ENCODE assay signal across 7 mouse cellular contexts in genomic region chr12:70495282-70495922, GRCm38 (mm10). TPM values are rescaled to one million over a fixed set of nuclear protein-coding genes. Genes with fewer than 3 reads are reported as not detected.
DNase-seq lines count a peak whose midpoint lies in the region; ATAC-seq and TF ChIP-seq lines count a peak whose summit lies in the region.

No protein-coding gene starts in this region.

- no peak overlapping the region for H3K4me2 ChIP-seq in forebrain, embryonic 13.5 days
- no peak overlapping the region for H3K4me2 ChIP-seq in limb, embryonic 15.5 days

- H3K27ac ChIP-seq in left cerebral cortex, adult 2 months = no peak overlapping the region
- H3K27ac ChIP-seq in forebrain, embryonic 13.5 days = no peak overlapping the region
- H3K27ac ChIP-seq in limb, embryonic 15.5 days = 0 out of 2 replicates have a peak overlapping the region, but pooled peaks have one; percentile 3

- no peaks in the 10 kb centered on the region for H3K4me1 ChIP-seq in forebrain, embryonic 13.5 days
- H3K4me1 ChIP-seq in limb, embryonic 15.5 days = peaks cover 14% of the 10 kb centered on the region

- 31% methylated on average over 4 of the region's 4 CpGs for WGBS in forebrain, embryonic 13.5 days
- WGBS in limb, embryonic 15.5 days = 50% methylated on average over 4 of the region's 4 CpGs

- peak; percentile 48; the same call in 1 of the 2 replicates for ATAC-seq in forebrain, embryonic 13.5 days
- no peak for ATAC-seq in limb, embryonic 15.5 days (ENCODE audit: insufficient number of reproducible peaks, low FRiP score, low TSS enrichment, low read depth)
- ATAC-seq in erythroblast, adult 5-6 weeks (replicated peaks; ENCODE audit: low FRiP score, poor library complexity, severe bottlenecking) = no peak

- no peak for DNase-seq in left cerebral cortex, adult 2 months (ENCODE audit: extremely low spot score in 1 of 2, low spot score in 2 of 2)
- DNase-seq in left cerebral cortex, adult 11 months (ENCODE audit: low spot score) = no peak
- peak; percentile 43 for DNase-seq in cerebellum, adult 8-10 months
- no peak for DNase-seq in ovary, adult 18-20 months (ENCODE audit: low spot score)

- no peak overlapping the region for H3K9ac ChIP-seq in forebrain, embryonic 13.5 days
- no peak overlapping the region for H3K9ac ChIP-seq in limb, embryonic 15.5 days

- intact Hi-C loops in left cerebral cortex, adult 2 months (cut with DNase I) = loop anchor here (1.0 to 5.0 kb wide), 3 partner anchors 202 to 416 kb away; partner anchors contain the start of gene Frmd6

- no peaks in the 10 kb centered on the region for H3K36me3 ChIP-seq in forebrain, embryonic 13.5 days (ENCODE audit: poor library complexity, severe bottlenecking)
- no peaks in the 10 kb centered on the region for H3K36me3 ChIP-seq in limb, embryonic 15.5 days

- H3K4me3 ChIP-seq in left cerebral cortex, adult 2 months = no peak overlapping the region
- no peak overlapping the region for H3K4me3 ChIP-seq in forebrain, embryonic 13.5 days
- no peak overlapping the region for H3K4me3 ChIP-seq in limb, embryonic 15.5 days

- H3K27me3 ChIP-seq in forebrain, embryonic 13.5 days = no peaks in the 10 kb centered on the region
- no peaks in the 10 kb centered on the region for H3K27me3 ChIP-seq in limb, embryonic 15.5 days

- peak; percentile 80 for TF ChIP-seq CTCF in left cerebral cortex, adult 2 months (IDR thresholded peaks at IDR 0.05)

- H3K9me3 ChIP-seq in forebrain, embryonic 13.5 days (replicated peaks) = no peaks in the 10 kb centered on the region
- H3K9me3 ChIP-seq in limb, embryonic 15.5 days = no peaks in the 10 kb centered on the region

RNA-seq across cellular contexts. Expression of gene Tmx1, which starts 42.5 kb away (rescaled TPM):
- total RNA-seq in left cerebral cortex, adult 2 months (2021) = 10 to 100 TPM; 29.0 to 31.5 TPM
- polyA plus RNA-seq in forebrain, embryonic 13.5 days (2015; fragmentation: Nextera tagmentation; extraction: Ambion mirVana) = 133 and 142 TPM in 2 replicates
- polyA plus RNA-seq in limb, embryonic 15.5 days (2015; fragmentation: Nextera tagmentation; extraction: Ambion mirVana) = 106 and 107 TPM in 2 replicates
- 64.4 and 67.6 TPM in 2 replicates for total RNA-seq in erythroblast, adult 5-6 weeks (2015; ENCODE audit: low replicate concordance)
- total RNA-seq in erythroblast, adult 5-6 weeks (2017; ENCODE audit: low replicate concordance) = 118 and 166 TPM in 2 replicates
